9 mouse cellular contexts compared by ENCODE assay signal in genomic region chr2:20339919-20340318, GRCm38 (mm10).
DNase-seq lines count a peak whose midpoint lies in the region; ATAC-seq and TF ChIP-seq lines count a peak whose summit lies in the region.
"Had no signal": no experiment of that assay in that cellular context is flagged by ENCODE, and none has a peak within 500 bp of the region (broad histone marks: within the 10 kb centered on the region; RNA-seq: fewer than 3 reads in every experiment).

No protein-coding gene starts in this region.

- H3K4me1 ChIP-seq in E14TG2a.4 (replicated peaks; ENCODE audit: low read depth, low read length), result peaks cover 11% of the 10 kb centered on the region
- 0 out of 2 replicates have a peak, but pooled peaks cover 3% of the 10 kb centered on the region for H3K4me1 ChIP-seq in intestine, embryonic 15.5 days (replicated peaks)
- H3K4me1 ChIP-seq in lung, postnatal 0 days (ENCODE audit: insufficient read depth, low read depth, low read length), result 0 out of 2 replicates have a peak, but pooled peaks cover 3% of the 10 kb centered on the region

- 16% methylated on average over 12 of the region's 12 CpGs for WGBS in intestine, embryonic 15.5 days
- WGBS in lung, postnatal 0 days, result 12% methylated on average over 12 of the region's 12 CpGs

- no peak for TF ChIP-seq EP300 in lung, postnatal 0 days (IDR thresholded peaks at IDR 0.05)

- no peak overlapping the region for H3K9ac ChIP-seq in intestine, embryonic 15.5 days
- H3K9ac ChIP-seq in lung, postnatal 0 days (replicated peaks; ENCODE audit: low read depth), result no peak overlapping the region

- ATAC-seq in intestine, embryonic 15.5 days, result peak; percentile 95
- ATAC-seq in lung, postnatal 0 days, result peak; percentile 54; the same call in 1 of the 2 replicates

- H3K27ac ChIP-seq in intestine, embryonic 15.5 days, result no peak overlapping the region
- H3K27ac ChIP-seq in lung, postnatal 0 days (ENCODE audit: low read length), result 0 out of 2 replicates have a peak overlapping the region, but pooled peaks have one; percentile 9

- peak overlapping the region; percentile 44; the same call in 1 of the 2 replicates for H3K4me3 ChIP-seq in E14TG2a.4 (replicated peaks; ENCODE audit: low read length)
- H3K4me3 ChIP-seq in intestine, embryonic 15.5 days (replicated peaks), result peak overlapping the region; percentile 19; the same call in 1 of the 2 replicates
- peak overlapping the region; percentile 28 for H3K4me3 ChIP-seq in lung, postnatal 0 days (ENCODE audit: low read depth, low read length)

- DNase-seq in embryo, embryonic 10 days (ENCODE audit: low spot score), result peak; percentile 13
- DNase-seq in lung, postnatal 0 days (ENCODE audit: low spot score), result peak; percentile 32
- no peak for DNase-seq in right cerebral cortex, adult 18-20 months
- DNase-seq in spleen, postnatal 14 days (ENCODE audit: low spot score in 2 of 2), result no peak
- DNase-seq in Muller cell, postnatal 12 days (ENCODE audit: inconsistent ontology term), result no peak
- DNase-seq in gastrocnemius, postnatal 25 days, result no peak
- DNase-seq: adrenal gland, postnatal 10 days had no signal

- no peaks in the 10 kb centered on the region for H3K9me3 ChIP-seq in E14TG2a.4 (ENCODE audit: low read length)
- H3K9me3 ChIP-seq in intestine, embryonic 15.5 days, result no peaks in the 10 kb centered on the region
- no peaks in the 10 kb centered on the region for H3K9me3 ChIP-seq in lung, postnatal 0 days (ENCODE audit: low read length)

- no peaks in the 10 kb centered on the region for H3K27me3 ChIP-seq in E14TG2a.4 (ENCODE audit: insufficient read depth, low read length)
- H3K27me3 ChIP-seq in intestine, embryonic 15.5 days (replicated peaks), result no peaks in the 10 kb centered on the region
- no peaks in the 10 kb centered on the region for H3K27me3 ChIP-seq in lung, postnatal 0 days (replicated peaks; ENCODE audit: insufficient read depth, low read length)

- peak overlapping the region; percentile 48 for H3K4me2 ChIP-seq in intestine, embryonic 15.5 days (replicated peaks)
- peak overlapping the region; percentile 61 for H3K4me2 ChIP-seq in lung, postnatal 0 days (replicated peaks; ENCODE audit: low read depth, low read length)

- no peak for TF ChIP-seq CTCF in E14TG2a.4 (conservative IDR thresholded peaks at IDR 0.05; ENCODE audit: low read length)
- TF ChIP-seq CTCF in lung, postnatal 0 days (IDR thresholded peaks at IDR 0.05), result no peak

- H3K36me3 ChIP-seq in E14TG2a.4 (ENCODE audit: insufficient read depth, low read length), result no peaks in the 10 kb centered on the region
- H3K36me3 ChIP-seq in intestine, embryonic 15.5 days, result no peaks in the 10 kb centered on the region
- no peaks in the 10 kb centered on the region for H3K36me3 ChIP-seq in lung, postnatal 0 days (ENCODE audit: insufficient read depth, low read length)

Comparison
In these comparisons a context has a peak if more than half of its experiments do, and no peak if none do; other contexts are left out.
1. DNase-seq: peak in embryo, embryonic 10 days (single experiment) and lung, postnatal 0 days (single experiment); none in right cerebral cortex, adult 18-20 months (single experiment), spleen, postnatal 14 days (0 of 2), Muller cell, postnatal 12 days (single experiment) and gastrocnemius, postnatal 25 days (single experiment).
2. Peak in every context shown above with its lines, with median percentiles within 50 percentile points of each other: H3K4me3 ChIP-seq.